Mouse (Mus musculus) small intestine, adult 2 months (tissue): ENCODE results near the gene Hsd11b2. TPM values are rescaled to one million over a fixed set of nuclear protein-coding genes. Genes with fewer than 3 reads are reported as not detected.

Experiments used
- H3K27ac ChIP-seq: fragments of 200-500 bp; 2 replicates; pipeline ENCODE4 v1.5.1; 2012; ENCODE audit warnings: low read depth, low read length, control low read depth, inconsistent platforms; ENCODE audit not compliant: insufficient read depth
- H3K27me3 ChIP-seq: fragments of 200-500 bp; 2 replicates; pipeline ENCODE4 v1.6.1; 2012; ENCODE audit warnings: mild to moderate bottlenecking, moderate library complexity, low read length, inconsistent platforms; ENCODE audit not compliant: control insufficient read depth, insufficient read depth
- H3K36me3 ChIP-seq: fragments of 200-500 bp; 2 replicates; pipeline ENCODE4 v1.6.1; 2012; ENCODE audit warnings: mild to moderate bottlenecking, low read length, control low read depth, inconsistent platforms; ENCODE audit not compliant: control insufficient read depth, insufficient read depth
- H3K4me1 ChIP-seq: fragments of 200-500 bp; 2 replicates; pipeline ENCODE4 v1.6.1; 2012; ENCODE audit warnings: low read length, inconsistent platforms, mixed read lengths; ENCODE audit not compliant: control insufficient read depth, insufficient read depth, insufficient read length
- H3K4me3 ChIP-seq: fragments of 200-500 bp; 2 replicates; pipeline ENCODE4 v1.5.1; 2012; ENCODE audit warnings: low read depth, mild to moderate bottlenecking, control low read depth, inconsistent platforms, low read length, moderate library complexity
- CTCF ChIP-seq: fragments of 200-500 bp; IDR thresholded peaks from 2 replicates; pipeline ENCODE4 v1.5.1; 2012; ENCODE audit warnings: low read depth, mild to moderate bottlenecking, control low read depth, inconsistent platforms, low read length, moderate library complexity, mixed read lengths; ENCODE audit not compliant: insufficient replicate concordance, insufficient read length; ENCODE audit errors: extremely low read depth
- POLR2A ChIP-seq: fragments of 200-500 bp; IDR thresholded peaks from 2 replicates; pipeline ENCODE4 v1.6.1; 2012; ENCODE audit warnings: low read depth, mild to moderate bottlenecking, control low read depth, inconsistent platforms, low read length, moderate library complexity
- WGBS: fragments of 180-500 bp; shearing (Covaris S2); methylation state at CpG from one replicate; pipeline ENCODE4 v1.1.7; 2018; 5-methylcytosine and 5-hydroxymethylcytosine counted together
- polyA plus RNA-seq: library from polyadenylated mRNA; depleted of rRNA; stranded (reverse); fragments of >200 nt; gene quantifications from 2 replicates; pipeline ENCODE4 v1.2.3, GENCODE M21; 2012

Hsd11b2 gene
- polyA plus RNA-seq, 1 experiment: 12.2 TPM

- 92% methylated on average over 4 of the region's 4 CpGs for WGBS
- TF ChIP-seq CTCF (no peak), POLR2A (no peak)
- Histone ChIP-seq H3K27me3 (no peaks in the 10 kb centered on the region), H3K36me3 (peaks cover 27% of the 10 kb centered on the region), H3K27ac (no peak overlapping the region), H3K4me3 (no peak overlapping the region), H3K4me1 (peaks cover 14% of the 10 kb centered on the region; the same call in 1 of the 2 replicates)
Observed at GRCm38 (mm10) chr8:105538940-105539339, 20.4 kb downstream of the Hsd11b2 start.

- Histone ChIP-seq H3K27ac (no peak overlapping the region), H3K27me3 (no peaks in the 10 kb centered on the region), H3K36me3 (peaks cover 21% of the 10 kb centered on the region), H3K4me1 (peaks cover 20% of the 10 kb centered on the region; the same call in 1 of the 2 replicates), H3K4me3 (no peak overlapping the region)
- WGBS: 96% methylated on average over 3 of the region's 3 CpGs
- no peak for TF ChIP-seq CTCF
- no peak for TF ChIP-seq POLR2A
Observed at GRCm38 (mm10) chr8:105542032-105542656, 23.6 kb downstream of the Hsd11b2 start.

GRCm38 (mm10) chr8:105542808-105543207 lies 24.3 kb downstream of the Hsd11b2 start:
- Histone ChIP-seq H3K27me3 (no peaks in the 10 kb centered on the region), H3K36me3 (peaks cover 16% of the 10 kb centered on the region), H3K27ac (no peak overlapping the region), H3K4me1 (peaks cover 18% of the 10 kb centered on the region; the same call in 1 of the 2 replicates), H3K4me3 (no peak overlapping the region)
- TF ChIP-seq CTCF: no peak
- TF ChIP-seq POLR2A: no peak
- WGBS: 93% methylated on average over 2 of the region's 2 CpGs

GRCm38 (mm10) chr8:105543703-105544102 lies 25.1 kb downstream of the Hsd11b2 start:
- WGBS: 5% methylated on average over 1 of the region's 1 CpGs
- Histone ChIP-seq H3K4me3 (no peak overlapping the region), H3K4me1 (peaks cover 16% of the 10 kb centered on the region; the same call in 1 of the 2 replicates), H3K27me3 (no peaks in the 10 kb centered on the region), H3K27ac (no peak overlapping the region), H3K36me3 (peaks cover 10% of the 10 kb centered on the region)
- TF ChIP-seq POLR2A (no peak), CTCF (no peak)

GRCm38 (mm10) chr8:105544544-105545205 lies 26.1 kb downstream of the Hsd11b2 start:
- no peak overlapping the region for H3K4me3 ChIP-seq
- no peaks in the 10 kb centered on the region for H3K27me3 ChIP-seq
- 73% methylated on average over 7 of the region's 7 CpGs for whole genome bisulfite sequencing
- 0 out of 2 replicates have a peak, but pooled peaks cover 4% of the 10 kb centered on the region for H3K36me3 ChIP-seq
- TF ChIP-seq CTCF (no peak), POLR2A (no peak)
- no peak overlapping the region for H3K27ac ChIP-seq
- H3K4me1 ChIP-seq: peaks cover 19% of the 10 kb centered on the region; the same call in 1 of the 2 replicates

GRCm38 (mm10) chr8:105545249-105545648 lies 26.7 kb downstream of the Hsd11b2 start:
- 81% methylated on average over 3 of the region's 3 CpGs for WGBS
- Histone ChIP-seq H3K4me3 (no peak overlapping the region), H3K36me3 (0 out of 2 replicates have a peak, but pooled peaks cover 4% of the 10 kb centered on the region), H3K27ac (no peak overlapping the region), H3K4me1 (peaks cover 24% of the 10 kb centered on the region; the same call in 1 of the 2 replicates), H3K27me3 (no peaks in the 10 kb centered on the region)
- TF ChIP-seq POLR2A (no peak), CTCF (no peak)
